Mouse (Mus musculus): ENCODE results near the gene Serpina11. TPM values are rescaled to one million over a fixed set of nuclear protein-coding genes. Genes with fewer than 3 reads are reported as not detected.

Serpina11 gene
- polyA plus RNA-seq, 1 experiment from 2014 or later: not detected

DNA sequence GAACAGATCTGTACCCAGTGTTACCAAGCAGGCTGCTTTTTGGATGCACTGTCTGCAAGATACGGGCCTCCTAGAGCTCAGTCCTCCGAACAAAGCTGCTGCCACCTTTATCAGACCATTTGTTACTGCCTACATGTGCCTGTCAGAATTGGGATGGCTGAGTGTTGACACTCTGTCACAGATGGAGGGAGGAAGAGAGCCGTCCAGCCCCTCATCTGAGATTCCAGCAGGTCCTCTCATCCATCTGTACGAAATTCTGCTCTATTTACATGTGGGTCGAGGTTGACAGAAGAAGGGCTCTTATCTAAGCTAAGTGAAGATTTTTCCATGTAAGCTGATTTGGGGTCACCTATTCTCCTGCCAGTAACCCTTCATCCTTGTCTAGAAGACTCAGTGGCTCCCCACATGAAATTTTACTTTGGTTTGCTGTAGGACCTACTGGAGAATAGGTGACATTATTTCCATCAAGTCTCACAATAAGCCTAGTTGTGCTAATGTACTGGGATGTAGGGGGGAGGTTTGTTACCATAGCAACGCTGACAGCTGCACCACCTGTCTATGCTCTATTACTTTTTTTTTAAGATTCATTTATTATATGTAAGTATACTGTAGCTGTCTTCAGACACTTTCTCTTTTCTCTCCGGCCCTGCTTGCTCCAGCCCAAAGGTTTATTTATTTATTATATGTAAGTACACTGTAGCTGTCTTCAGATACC lies 8.0 kb downstream of the Serpina11 start:
- no peaks in the 10 kb centered on the region for H3K27me3 ChIP-seq (ENCODE audit: control insufficient read depth, insufficient read depth, low read length)
- no peaks in the 10 kb centered on the region for H3K9me3 ChIP-seq (ENCODE audit: control insufficient read depth, low read depth, low read length)
- H3K4me1 ChIP-seq (ENCODE audit: control insufficient read depth, insufficient read depth, low read length): no peaks in the 10 kb centered on the region
- H3K27ac ChIP-seq (ENCODE audit: low read length): no peak overlapping the region
- WGBS: 50% methylated on average over 7 of the region's 7 CpGs
- no peaks in the 10 kb centered on the region for H3K36me3 ChIP-seq (ENCODE audit: control insufficient read depth, insufficient read depth, low read length)
- no peak for ATAC-seq (ENCODE audit: insufficient number of reproducible peaks, insufficient read depth, low FRiP score, low read depth)
- no peak overlapping the region for H3K9ac ChIP-seq (replicated peaks; ENCODE audit: low read depth, low read length)
- no peak overlapping the region for H3K4me3 ChIP-seq (ENCODE audit: low read depth, low read length)
- no peak overlapping the region for H3K4me2 ChIP-seq (replicated peaks; ENCODE audit: low read depth, low read length)

DNA sequence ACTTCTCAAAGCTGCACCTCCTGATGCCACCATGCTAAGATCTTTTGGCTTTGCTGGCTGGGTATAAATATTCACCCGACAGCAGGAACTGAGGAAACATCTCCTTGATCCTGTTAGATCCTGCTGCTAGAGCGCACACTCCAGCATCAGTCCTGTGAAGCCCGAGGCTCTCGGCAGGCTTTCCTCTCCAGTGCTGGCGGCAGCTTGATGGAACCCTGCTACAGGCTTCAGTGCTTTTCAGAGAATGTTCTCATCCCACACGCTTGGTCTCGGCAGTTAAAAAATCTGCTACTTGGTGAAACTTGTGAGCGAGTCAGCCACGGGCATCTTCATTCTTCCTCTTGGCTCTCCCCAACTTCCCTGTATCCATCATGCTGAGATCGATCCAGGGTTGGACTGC lies 11.5 kb downstream of the Serpina11 start:
- WGBS: 82% methylated on average over 10 of the region's 10 CpGs

DNA sequence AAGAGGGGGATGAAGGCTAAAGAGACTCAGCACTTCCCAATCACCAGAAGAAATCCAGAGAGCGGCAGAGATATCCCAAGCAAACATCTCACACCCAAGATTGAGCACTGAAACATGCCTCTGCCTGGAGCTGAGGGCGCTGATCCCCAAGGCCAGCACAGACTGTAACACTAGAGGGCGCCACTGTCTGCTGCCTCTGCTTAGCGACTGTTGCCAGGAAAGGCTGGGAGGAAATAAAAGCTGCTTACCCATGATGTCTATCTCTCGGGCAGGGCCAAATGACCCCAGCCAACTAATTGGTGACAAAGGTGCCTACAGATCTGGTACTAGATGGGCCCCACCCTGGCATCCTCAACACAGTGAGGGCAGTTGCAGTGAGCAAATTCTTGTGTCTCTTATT lies 11.9 kb downstream of the Serpina11 start:
- no peak overlapping the region for H3K9ac ChIP-seq (replicated peaks; ENCODE audit: low read depth, low read length)
- no peaks in the 10 kb centered on the region for H3K9me3 ChIP-seq (ENCODE audit: control insufficient read depth, low read depth, low read length)
- WGBS: 38% methylated on average over 5 of the region's 5 CpGs

More for the DNA sequence above, 11.5 kb downstream of the Serpina11 start:
- Histone ChIP-seq H3K4me2 (replicated peaks; ENCODE audit: low read depth, low read length) (no peak overlapping the region), H3K27ac (ENCODE audit: low read length) (no peak overlapping the region), H3K4me3 (ENCODE audit: low read depth, low read length) (no peak overlapping the region), H3K27me3 (ENCODE audit: control insufficient read depth, insufficient read depth, low read length) (no peaks in the 10 kb centered on the region), H3K9ac (replicated peaks; ENCODE audit: low read depth, low read length) (no peak overlapping the region), H3K4me1 (ENCODE audit: control insufficient read depth, insufficient read depth, low read length) (no peaks in the 10 kb centered on the region), H3K36me3 (ENCODE audit: control insufficient read depth, insufficient read depth, low read length) (no peaks in the 10 kb centered on the region), H3K9me3 (ENCODE audit: control insufficient read depth, low read depth, low read length) (no peaks in the 10 kb centered on the region)
- no peak for ATAC-seq (ENCODE audit: insufficient number of reproducible peaks, insufficient read depth, low FRiP score, low read depth)

DNA sequence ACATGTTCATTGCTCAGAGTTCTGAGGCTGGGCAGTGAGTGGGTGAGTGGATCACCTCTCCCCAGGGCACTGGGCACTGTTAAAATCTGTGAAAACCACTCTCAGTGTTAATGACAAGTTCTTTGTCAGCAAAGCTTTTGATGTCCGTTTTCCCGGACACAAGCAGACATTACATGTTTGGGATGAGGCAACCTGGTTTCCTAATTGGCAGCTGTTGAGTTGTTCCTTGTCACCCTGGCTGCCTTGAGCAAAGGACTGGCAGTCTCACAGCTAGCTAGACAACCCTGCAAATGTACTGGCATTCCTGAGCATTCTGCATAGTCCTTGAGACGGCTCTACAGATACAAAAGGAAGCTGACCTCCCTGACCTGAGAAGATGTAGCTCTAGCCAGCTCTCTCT lies 12.7 kb downstream of the Serpina11 start:
- H3K27ac ChIP-seq (ENCODE audit: low read length): no peak overlapping the region
- no peaks in the 10 kb centered on the region for H3K36me3 ChIP-seq (ENCODE audit: control insufficient read depth, insufficient read depth, low read length)
- H3K4me3 ChIP-seq (ENCODE audit: low read depth, low read length): no peak overlapping the region
- H3K9me3 ChIP-seq (ENCODE audit: control insufficient read depth, low read depth, low read length): no peaks in the 10 kb centered on the region
- H3K4me1 ChIP-seq (ENCODE audit: control insufficient read depth, insufficient read depth, low read length): no peaks in the 10 kb centered on the region
- ATAC-seq (ENCODE audit: insufficient number of reproducible peaks, insufficient read depth, low FRiP score, low read depth): no peak
- H3K27me3 ChIP-seq (ENCODE audit: control insufficient read depth, insufficient read depth, low read length): no peaks in the 10 kb centered on the region
- H3K4me2 ChIP-seq (replicated peaks; ENCODE audit: low read depth, low read length): no peak overlapping the region
- 67% methylated on average over 3 of the region's 3 CpGs for WGBS
- H3K9ac ChIP-seq (replicated peaks; ENCODE audit: low read depth, low read length): no peak overlapping the region

More for the DNA sequence above, 11.9 kb downstream of the Serpina11 start:
- Histone ChIP-seq H3K4me1 (ENCODE audit: control insufficient read depth, insufficient read depth, low read length) (no peaks in the 10 kb centered on the region), H3K27ac (ENCODE audit: low read length) (no peak overlapping the region), H3K4me2 (replicated peaks; ENCODE audit: low read depth, low read length) (no peak overlapping the region), H3K27me3 (ENCODE audit: control insufficient read depth, insufficient read depth, low read length) (no peaks in the 10 kb centered on the region), H3K36me3 (ENCODE audit: control insufficient read depth, insufficient read depth, low read length) (no peaks in the 10 kb centered on the region), H3K4me3 (ENCODE audit: low read depth, low read length) (no peak overlapping the region)
- ATAC-seq (ENCODE audit: insufficient number of reproducible peaks, insufficient read depth, low FRiP score, low read depth): no peak

DNA sequence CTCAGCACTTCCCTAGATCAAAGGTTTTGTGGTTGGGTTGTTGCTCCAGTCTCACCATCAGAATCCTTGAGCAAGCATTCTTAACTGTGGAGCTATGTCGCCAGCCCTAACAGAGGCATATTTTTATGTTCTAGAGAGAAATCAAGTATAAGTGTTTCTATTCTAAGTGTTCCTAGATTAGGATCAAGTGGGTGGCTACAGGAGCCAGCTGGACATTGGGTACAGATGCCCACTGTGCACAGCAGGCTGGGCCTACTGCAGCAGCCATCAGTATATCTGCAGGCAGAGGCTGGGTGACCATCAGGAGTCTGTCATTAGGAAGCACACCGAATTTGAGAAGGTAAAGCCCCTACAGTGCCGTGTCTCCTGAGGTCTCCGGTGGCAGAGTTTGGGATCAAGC lies 18.7 kb downstream of the Serpina11 start:
- H3K27ac ChIP-seq (ENCODE audit: low read length): no peak overlapping the region
- H3K9ac ChIP-seq (replicated peaks; ENCODE audit: low read depth, low read length): no peak overlapping the region
- H3K4me1 ChIP-seq (ENCODE audit: control insufficient read depth, insufficient read depth, low read length): no peaks in the 10 kb centered on the region
- ATAC-seq (ENCODE audit: insufficient number of reproducible peaks, insufficient read depth, low FRiP score, low read depth): no peak
- H3K4me2 ChIP-seq (replicated peaks; ENCODE audit: low read depth, low read length): no peak overlapping the region
- H3K36me3 ChIP-seq (ENCODE audit: control insufficient read depth, insufficient read depth, low read length): no peaks in the 10 kb centered on the region
- no peaks in the 10 kb centered on the region for H3K9me3 ChIP-seq (ENCODE audit: control insufficient read depth, low read depth, low read length)
- H3K4me3 ChIP-seq (ENCODE audit: low read depth, low read length): no peak overlapping the region
- WGBS: 89% methylated on average over 4 of the region's 4 CpGs
- no peaks in the 10 kb centered on the region for H3K27me3 ChIP-seq (ENCODE audit: control insufficient read depth, insufficient read depth, low read length)

DNA sequence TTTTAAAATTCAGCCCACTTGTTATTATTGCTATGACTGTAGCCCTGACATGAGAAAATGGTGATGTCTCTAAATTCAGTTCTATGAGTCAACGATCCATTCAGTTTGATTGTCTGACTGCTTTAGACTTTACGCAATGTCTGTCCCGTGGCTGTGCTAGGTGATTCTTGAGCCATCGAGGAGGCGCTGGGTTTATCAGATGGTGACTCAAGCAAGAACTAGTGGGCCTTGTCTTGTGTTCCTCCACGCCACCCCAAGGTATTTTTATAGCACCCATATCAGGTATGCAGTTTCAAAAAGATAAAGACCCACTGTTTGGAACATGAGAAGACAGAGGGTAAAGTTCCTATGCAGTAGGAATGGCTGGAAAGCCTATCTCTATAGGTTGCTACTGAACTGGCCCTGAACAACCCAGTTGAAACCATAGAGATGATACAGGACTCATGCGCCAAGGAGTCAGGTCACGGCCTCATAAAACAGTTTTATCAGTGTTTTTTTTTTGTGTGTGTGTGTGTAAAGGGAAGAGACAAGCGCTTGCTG lies 20.1 kb downstream of the Serpina11 start:
- H3K27ac ChIP-seq (ENCODE audit: low read length): no peak overlapping the region
- 89% methylated on average over 9 of the region's 9 CpGs for WGBS
- no peak overlapping the region for H3K9ac ChIP-seq (replicated peaks; ENCODE audit: low read depth, low read length)
- no peaks in the 10 kb centered on the region for H3K36me3 ChIP-seq (ENCODE audit: control insufficient read depth, insufficient read depth, low read length)
- H3K4me3 ChIP-seq (ENCODE audit: low read depth, low read length): no peak overlapping the region
- no peaks in the 10 kb centered on the region for H3K27me3 ChIP-seq (ENCODE audit: control insufficient read depth, insufficient read depth, low read length)
- ATAC-seq (ENCODE audit: insufficient number of reproducible peaks, insufficient read depth, low FRiP score, low read depth): no peak
- no peaks in the 10 kb centered on the region for H3K9me3 ChIP-seq (ENCODE audit: control insufficient read depth, low read depth, low read length)
- no peaks in the 10 kb centered on the region for H3K4me1 ChIP-seq (ENCODE audit: control insufficient read depth, insufficient read depth, low read length)
- H3K4me2 ChIP-seq (replicated peaks; ENCODE audit: low read depth, low read length): no peak overlapping the region

DNA sequence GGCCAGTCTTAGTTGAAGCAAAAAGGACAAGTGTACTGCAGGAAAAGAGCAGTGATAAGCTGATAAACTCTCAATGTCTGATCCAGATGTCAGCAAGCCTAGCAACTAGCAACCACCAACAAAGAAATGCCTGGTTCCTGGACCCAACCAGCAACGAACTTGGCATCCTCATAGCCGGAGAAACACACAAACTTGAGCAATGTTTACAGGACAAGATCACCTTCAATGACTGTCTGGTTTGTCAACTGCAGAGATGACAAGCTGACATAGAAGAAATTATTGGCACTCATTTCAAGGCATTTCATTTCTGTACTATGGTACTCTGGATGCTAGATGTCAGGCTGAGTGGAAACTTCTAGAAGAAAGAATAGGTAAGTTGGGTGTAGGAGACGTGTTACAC lies 23.0 kb downstream of the Serpina11 start:
- H3K36me3 ChIP-seq (ENCODE audit: control insufficient read depth, insufficient read depth, low read length): no peaks in the 10 kb centered on the region
- WGBS: 67% methylated on average over 3 of the region's 3 CpGs
- H3K9ac ChIP-seq (replicated peaks; ENCODE audit: low read depth, low read length): no peak overlapping the region
- no peaks in the 10 kb centered on the region for H3K4me1 ChIP-seq (ENCODE audit: control insufficient read depth, insufficient read depth, low read length)
- no peak for ATAC-seq (ENCODE audit: insufficient number of reproducible peaks, insufficient read depth, low FRiP score, low read depth)
- no peak overlapping the region for H3K27ac ChIP-seq (ENCODE audit: low read length)
- H3K4me3 ChIP-seq (ENCODE audit: low read depth, low read length): no peak overlapping the region
- H3K4me2 ChIP-seq (replicated peaks; ENCODE audit: low read depth, low read length): no peak overlapping the region
- H3K9me3 ChIP-seq (ENCODE audit: control insufficient read depth, low read depth, low read length): no peaks in the 10 kb centered on the region
- H3K27me3 ChIP-seq (ENCODE audit: control insufficient read depth, insufficient read depth, low read length): no peaks in the 10 kb centered on the region

DNA sequence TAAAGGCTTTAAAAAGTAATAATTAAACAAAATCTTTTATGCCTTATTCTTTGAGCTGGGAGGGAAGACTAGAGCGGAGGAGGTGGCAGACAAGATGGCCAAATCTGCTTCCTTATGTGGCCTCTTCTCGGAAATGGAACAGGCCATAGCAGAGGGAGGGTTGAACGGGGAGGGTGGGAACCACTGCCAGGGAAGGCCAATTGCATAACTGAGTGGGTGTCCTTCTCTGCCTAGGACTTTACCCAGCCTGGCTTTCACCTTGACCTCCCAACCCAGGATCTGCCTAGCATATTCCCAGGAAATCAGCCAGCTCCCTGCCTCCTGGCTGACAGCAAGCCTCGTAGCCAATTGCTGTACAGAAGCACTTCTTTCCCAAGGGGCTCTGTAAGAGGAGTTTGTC lies 26.5 kb downstream of the Serpina11 start:
- Histone ChIP-seq H3K36me3 (ENCODE audit: control insufficient read depth, insufficient read depth, low read length) (no peaks in the 10 kb centered on the region), H3K9ac (replicated peaks; ENCODE audit: low read depth, low read length) (no peak overlapping the region), H3K27me3 (ENCODE audit: control insufficient read depth, insufficient read depth, low read length) (no peaks in the 10 kb centered on the region), H3K4me2 (replicated peaks; ENCODE audit: low read depth, low read length) (no peak overlapping the region), H3K4me1 (ENCODE audit: control insufficient read depth, insufficient read depth, low read length) (no peaks in the 10 kb centered on the region), H3K4me3 (ENCODE audit: low read depth, low read length) (no peak overlapping the region), H3K9me3 (ENCODE audit: control insufficient read depth, low read depth, low read length) (no peaks in the 10 kb centered on the region), H3K27ac (ENCODE audit: low read length) (no peak overlapping the region)
- ATAC-seq (ENCODE audit: insufficient number of reproducible peaks, insufficient read depth, low FRiP score, low read depth): no peak
- WGBS: 76% methylated on average over 4 of the region's 4 CpGs

DNA sequence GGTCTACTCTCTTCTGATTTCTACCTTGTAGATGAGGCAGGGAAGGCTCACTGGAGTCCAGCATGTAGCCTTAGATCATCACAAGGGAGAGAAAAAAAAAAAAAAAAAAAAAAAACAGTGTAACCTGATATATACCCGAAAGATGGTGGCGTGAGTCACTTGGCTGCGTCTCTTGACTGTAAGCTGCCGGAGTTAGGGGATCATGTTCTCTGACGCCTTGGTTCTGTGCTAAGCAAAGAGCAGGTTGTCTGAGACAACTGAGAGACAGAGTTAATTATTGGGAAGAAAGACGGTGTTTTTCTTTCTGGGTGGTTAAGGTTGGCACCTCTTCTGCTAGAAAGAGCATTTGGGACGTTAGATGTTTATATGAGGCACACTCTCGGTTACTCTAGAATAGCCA lies 26.9 kb downstream of the Serpina11 start:
- ATAC-seq (ENCODE audit: insufficient number of reproducible peaks, insufficient read depth, low FRiP score, low read depth): no peak
- no peaks in the 10 kb centered on the region for H3K4me1 ChIP-seq (ENCODE audit: control insufficient read depth, insufficient read depth, low read length)
- H3K4me2 ChIP-seq (replicated peaks; ENCODE audit: low read depth, low read length): no peak overlapping the region
- no peak overlapping the region for H3K27ac ChIP-seq (ENCODE audit: low read length)
- no peak overlapping the region for H3K9ac ChIP-seq (replicated peaks; ENCODE audit: low read depth, low read length)
- no peak overlapping the region for H3K4me3 ChIP-seq (ENCODE audit: low read depth, low read length)
- H3K36me3 ChIP-seq (ENCODE audit: control insufficient read depth, insufficient read depth, low read length): no peaks in the 10 kb centered on the region
- H3K27me3 ChIP-seq (ENCODE audit: control insufficient read depth, insufficient read depth, low read length): no peaks in the 10 kb centered on the region
- WGBS: 65% methylated on average over 8 of the region's 8 CpGs
- no peaks in the 10 kb centered on the region for H3K9me3 ChIP-seq (ENCODE audit: control insufficient read depth, low read depth, low read length)
